Mouse (Mus musculus) liver, embryonic 15.5 days (tissue): Measurements from ENCODE around the gene Fubp1. TPM values are rescaled to one million over a fixed set of nuclear protein-coding genes. Genes with fewer than 3 reads are reported as not detected.
"Not testable (repeated sequence)": the region's sequence is repeated elsewhere in the genome, so short reads cannot be mapped to it uniquely, and the experiment has no call there.

Experiments
- ATAC-seq: fragments of 200-750 bp; cut with Nextera tagmentation; 2 replicates; pipeline ENCODE4 v1.8.0; 2017; ENCODE audit warnings: moderate number of reproducible peaks, mild to moderate bottlenecking, moderate library complexity; ENCODE audit not compliant: insufficient read depth
- H3K27ac ChIP-seq: fragments of 300-500 bp; sonication (generic); replicated peaks from 2 replicates; pipeline ENCODE4 v1.5.1; 2015; ENCODE audit warnings: mild to moderate bottlenecking, inconsistent platforms
- H3K27me3 ChIP-seq: fragments of 300-500 bp; sonication (generic); 2 replicates; pipeline ENCODE4 v1.6.1; 2015; ENCODE audit warnings: mild to moderate bottlenecking, inconsistent platforms
- H3K36me3 ChIP-seq: fragments of 300-500 bp; sonication (generic); replicated peaks from 2 replicates; pipeline ENCODE4 v1.6.1; 2015; ENCODE audit warnings: moderate library complexity, mild to moderate bottlenecking, inconsistent platforms
- H3K4me1 ChIP-seq: fragments of 300-500 bp; sonication (generic); replicated peaks from 2 replicates; pipeline ENCODE4 v1.6.1; 2015; ENCODE audit warnings: inconsistent platforms
- H3K4me2 ChIP-seq: fragments of 300-500 bp; sonication (generic); 2 replicates; pipeline ENCODE4 v1.6.1; 2015; ENCODE audit warnings: moderate library complexity, mild to moderate bottlenecking, inconsistent platforms
- H3K4me3 ChIP-seq: fragments of 300-500 bp; sonication (generic); replicated peaks from 2 replicates; pipeline ENCODE4 v1.5.1; 2015; ENCODE audit warnings: mild to moderate bottlenecking, inconsistent platforms
- H3K9ac ChIP-seq: fragments of 300-500 bp; sonication (generic); 2 replicates; pipeline ENCODE4 v1.6.1; 2015; ENCODE audit warnings: moderate library complexity, mild to moderate bottlenecking, inconsistent platforms
- H3K9me3 ChIP-seq: fragments of 300-500 bp; sonication (generic); replicated peaks from 2 replicates; pipeline ENCODE4 v1.6.1; 2016; ENCODE audit warnings: inconsistent platforms
- WGBS: fragments of 180-500 bp; shearing (Covaris S2); methylation state at CpG from one replicate; pipeline ENCODE4 v1.1.7; 2015; ENCODE audit warnings: mixed read lengths; ENCODE audit not compliant: insufficient replicate concordance; 5-methylcytosine and 5-hydroxymethylcytosine counted together
- polyA plus RNA-seq: library from polyadenylated mRNA; unstranded; fragments of >200 nt; fragmentation: Nextera tagmentation; extraction: Ambion mirVana; gene quantifications from 2 replicates; pipeline ENCODE4 v1.2.1, GENCODE M21; 2015

Fubp1 gene
- polyA plus RNA-seq, 1 experiment from 2014 or later: 57.1 TPM

GRCm38 (mm10) chr3:152193177-152193576, 17.0 kb upstream of the Fubp1 start:
- H3K9ac ChIP-seq: peak overlapping the region; percentile 77
- peak overlapping the region; percentile 98 for H3K27ac ChIP-seq
- 0 out of 2 replicates have a peak, but pooled peaks cover 3% of the 10 kb centered on the region for H3K36me3 ChIP-seq
- no peaks in the 10 kb centered on the region for H3K27me3 ChIP-seq
- no peak for ATAC-seq
- WGBS: 1% methylated on average over 7 of the region's 7 CpGs
- H3K4me1 ChIP-seq: peaks cover 39% of the 10 kb centered on the region
- no peaks in the 10 kb centered on the region for H3K9me3 ChIP-seq
- H3K4me2 ChIP-seq: peak overlapping the region; percentile 69
- H3K4me3 ChIP-seq: peak overlapping the region; percentile 66

GRCm38 (mm10) chr3:152193635-152194097, 16.6 kb upstream of the Fubp1 start:
- ATAC-seq: peak; percentile 89
- Histone ChIP-seq H3K9ac (peak overlapping the region; percentile 77), H3K4me2 (peak overlapping the region; percentile 69), H3K27me3 (no peaks in the 10 kb centered on the region), H3K4me3 (peak overlapping the region; percentile 66), H3K9me3 (no peaks in the 10 kb centered on the region), H3K36me3 (0 out of 2 replicates have a peak, but pooled peaks cover 1% of the 10 kb centered on the region), H3K4me1 (peaks cover 37% of the 10 kb centered on the region), H3K27ac (peak overlapping the region; percentile 98)
- 0% methylated on average over 17 of the region's 17 CpGs for WGBS

- Histone ChIP-seq H3K27ac (peak overlapping the region; percentile 95), H3K4me3 (peak overlapping the region; percentile 49), H3K4me1 (peaks cover 25% of the 10 kb centered on the region), H3K4me2 (peak overlapping the region; percentile 62), H3K9ac (peak overlapping the region; percentile 1; the same call in 1 of the 2 replicates)
- ATAC-seq: peak; percentile 85
- H3K9me3 ChIP-seq, H3K27me3 ChIP-seq, H3K36me3 ChIP-seq: not testable (repeated sequence)
- 10% methylated on average over 2 of the region's 2 CpGs for WGBS
These were observed 13.0 kb upstream of the Fubp1 start for GRCm38 (mm10) chr3:152197246-152197645.

- peak overlapping the region; percentile 27 for H3K4me3 ChIP-seq
- WGBS: 51% methylated on average over 3 of the region's 3 CpGs
- H3K4me2 ChIP-seq: peak overlapping the region; percentile 62
- H3K9me3 ChIP-seq: no peaks in the 10 kb centered on the region
- H3K27ac ChIP-seq: no peak overlapping the region
- H3K9ac ChIP-seq: no peak overlapping the region
- H3K27me3 ChIP-seq: no peaks in the 10 kb centered on the region
- H3K4me1 ChIP-seq: peaks cover 32% of the 10 kb centered on the region
- H3K36me3 ChIP-seq: peaks cover 10% of the 10 kb centered on the region; the same call in 1 of the 2 replicates
- ATAC-seq: no peak
These were observed 11.1 kb upstream of the Fubp1 start for GRCm38 (mm10) chr3:152199125-152199524.

GRCm38 (mm10) chr3:152201181-152201580, 9.0 kb upstream of the Fubp1 start:
- peaks cover 29% of the 10 kb centered on the region for H3K4me1 ChIP-seq
- H3K36me3 ChIP-seq: peaks cover 10% of the 10 kb centered on the region; the same call in 1 of the 2 replicates
- ATAC-seq: no peak
- WGBS: 83% methylated on average over 3 of the region's 3 CpGs
- H3K4me2 ChIP-seq: no peak overlapping the region
- H3K4me3 ChIP-seq: no peak overlapping the region
- H3K27ac ChIP-seq: peak overlapping the region; percentile 69; the same call in 1 of the 2 replicates
- no peak overlapping the region for H3K9ac ChIP-seq
- H3K27me3 ChIP-seq: no peaks in the 10 kb centered on the region
- H3K9me3 ChIP-seq: no peaks in the 10 kb centered on the region

- no peak overlapping the region for H3K4me2 ChIP-seq
- H3K27ac ChIP-seq: peak overlapping the region; percentile 65; the same call in 1 of the 2 replicates
- no peak for ATAC-seq
These were observed 8.6 kb upstream of the Fubp1 start for GRCm38 (mm10) chr3:152201651-152202050.

GRCm38 (mm10) chr3:152202942-152203341, 7.3 kb upstream of the Fubp1 start:
- Histone ChIP-seq H3K4me1 (peaks cover 28% of the 10 kb centered on the region), H3K4me2 (no peak overlapping the region), H3K36me3 (peaks cover 20% of the 10 kb centered on the region; the same call in 1 of the 2 replicates), H3K27me3 (no peaks in the 10 kb centered on the region), H3K9ac (no peak overlapping the region), H3K27ac (no peak overlapping the region), H3K4me3 (no peak overlapping the region), H3K9me3 (no peaks in the 10 kb centered on the region)
- ATAC-seq: no peak

More at GRCm38 (mm10) chr3:152201651-152202050, 8.6 kb upstream of the Fubp1 start:
- Histone ChIP-seq H3K9ac (no peak overlapping the region), H3K9me3 (no peaks in the 10 kb centered on the region), H3K4me3 (no peak overlapping the region), H3K27me3 (no peaks in the 10 kb centered on the region), H3K4me1 (peaks cover 27% of the 10 kb centered on the region), H3K36me3 (peaks cover 11% of the 10 kb centered on the region; the same call in 1 of the 2 replicates)
- WGBS: 83% methylated on average over 2 of the region's 2 CpGs

- Histone ChIP-seq H3K9me3 (no peaks in the 10 kb centered on the region), H3K4me3 (no peak overlapping the region), H3K36me3 (peaks cover 20% of the 10 kb centered on the region; the same call in 1 of the 2 replicates), H3K4me1 (peaks cover 32% of the 10 kb centered on the region), H3K9ac (no peak overlapping the region), H3K27ac (no peak overlapping the region), H3K27me3 (no peaks in the 10 kb centered on the region), H3K4me2 (no peak overlapping the region)
- ATAC-seq: no peak
- WGBS: 62% methylated on average over 6 of the region's 6 CpGs
These were observed 6.8 kb upstream of the Fubp1 start for GRCm38 (mm10) chr3:152203411-152203810.

- WGBS: 35% methylated on average over 3 of the region's 3 CpGs
These were observed 6.2 kb upstream of the Fubp1 start for GRCm38 (mm10) chr3:152203996-152204395.

GRCm38 (mm10) chr3:152204577-152204976, 5.6 kb upstream of the Fubp1 start:
- no peak for ATAC-seq
- WGBS: 69% methylated on average over 3 of the region's 3 CpGs
- no peak overlapping the region for H3K9ac ChIP-seq

More at GRCm38 (mm10) chr3:152203996-152204395, 6.2 kb upstream of the Fubp1 start:
- 0 out of 2 replicates have a peak, but pooled peaks have one; percentile 7 for ATAC-seq
- no peak overlapping the region for H3K4me3 ChIP-seq
- H3K4me1 ChIP-seq: peaks cover 34% of the 10 kb centered on the region
- peaks cover 20% of the 10 kb centered on the region; the same call in 1 of the 2 replicates for H3K36me3 ChIP-seq
- no peaks in the 10 kb centered on the region for H3K9me3 ChIP-seq
- no peak overlapping the region for H3K9ac ChIP-seq
- no peak overlapping the region for H3K4me2 ChIP-seq
- H3K27ac ChIP-seq: no peak overlapping the region
- no peaks in the 10 kb centered on the region for H3K27me3 ChIP-seq

GRCm38 (mm10) chr3:152207156-152207555, 3.1 kb upstream of the Fubp1 start:
- no peaks in the 10 kb centered on the region for H3K27me3 ChIP-seq
- 87% methylated on average over 4 of the region's 4 CpGs for WGBS
- ATAC-seq: no peak
- no peak overlapping the region for H3K27ac ChIP-seq
- no peaks in the 10 kb centered on the region for H3K9me3 ChIP-seq
- no peak overlapping the region for H3K4me3 ChIP-seq
- no peak overlapping the region for H3K4me2 ChIP-seq
- 0 out of 2 replicates have a peak, but pooled peaks cover 11% of the 10 kb centered on the region for H3K36me3 ChIP-seq
- no peak overlapping the region for H3K9ac ChIP-seq
- H3K4me1 ChIP-seq: peaks cover 35% of the 10 kb centered on the region

More at GRCm38 (mm10) chr3:152204577-152204976, 5.6 kb upstream of the Fubp1 start:
- no peak overlapping the region for H3K4me2 ChIP-seq
- H3K27ac ChIP-seq: no peak overlapping the region
- H3K4me3 ChIP-seq: no peak overlapping the region
- H3K36me3 ChIP-seq: peaks cover 20% of the 10 kb centered on the region; the same call in 1 of the 2 replicates
- no peaks in the 10 kb centered on the region for H3K9me3 ChIP-seq
- H3K4me1 ChIP-seq: peaks cover 35% of the 10 kb centered on the region
- no peaks in the 10 kb centered on the region for H3K27me3 ChIP-seq
